In genomic region chr17:81906481-81907012, GRCm38 (mm10) we compare ENCODE assay signal across 28 mouse cellular contexts.
"Had no signal": no experiment of that assay in that cellular context is flagged by ENCODE, and none has a peak within 500 bp of the region (broad histone marks: within the 10 kb centered on the region; RNA-seq: fewer than 3 reads in every experiment).

No protein-coding gene starts in this region.

- H3K9ac ChIP-seq: embryonic facial prominence, embryonic 12.5 days; embryonic facial prominence, embryonic 13.5 days; embryonic facial prominence, embryonic 15.5 days; forebrain, embryonic 12.5 days; forebrain, embryonic 13.5 days; forebrain, embryonic 15.5 days; forebrain, postnatal 0 days had no signal

- H3K27me3 ChIP-seq: embryonic facial prominence, embryonic 12.5 days; embryonic facial prominence, embryonic 13.5 days; embryonic facial prominence, embryonic 15.5 days; forebrain, embryonic 12.5 days; forebrain, embryonic 13.5 days; forebrain, embryonic 15.5 days had no signal

- H3K4me3 ChIP-seq: embryonic facial prominence, embryonic 12.5 days; embryonic facial prominence, embryonic 13.5 days; embryonic facial prominence, embryonic 15.5 days; erythroblast, embryonic 14.5 days; forebrain, embryonic 10.5 days; forebrain, embryonic 12.5 days; forebrain, embryonic 13.5 days; forebrain, embryonic 15.5 days; gastrocnemius, adult 2 months; heart, adult 2 months had no signal

- DNase-seq: cerebellum, adult 2 months; cerebellum, adult 8-10 months; cerebellum, adult 9-10 months; cerebellum, adult 9-11 months; cerebellum, postnatal 10 days; cerebellum, postnatal 14 days; cerebellum, postnatal 25 days; cerebellum, postnatal 36 days; embryo, embryonic 11 days; forebrain, postnatal 0 days; gastrocnemius, adult 2 months; gastrocnemius, postnatal 10 days; gastrocnemius, postnatal 14 days; gastrocnemius, postnatal 25 days; gastrocnemius, postnatal 36 days; heart, adult 11 months; heart, adult 18-20 months; heart, adult 2 months had no signal

- H3K4me2 ChIP-seq: embryonic facial prominence, embryonic 12.5 days; embryonic facial prominence, embryonic 13.5 days; embryonic facial prominence, embryonic 15.5 days; forebrain, embryonic 12.5 days; forebrain, embryonic 13.5 days; forebrain, embryonic 15.5 days had no signal

- H3K36me3 ChIP-seq: embryonic facial prominence, embryonic 12.5 days; embryonic facial prominence, embryonic 13.5 days; embryonic facial prominence, embryonic 15.5 days; forebrain, embryonic 10.5 days; forebrain, embryonic 12.5 days; forebrain, embryonic 15.5 days had no signal

- H3K27ac ChIP-seq: embryonic facial prominence, embryonic 12.5 days; embryonic facial prominence, embryonic 13.5 days; embryonic facial prominence, embryonic 15.5 days; forebrain, embryonic 10.5 days; forebrain, embryonic 12.5 days; forebrain, embryonic 13.5 days; forebrain, embryonic 15.5 days; gastrocnemius, adult 2 months; heart, adult 2 months had no signal

- ATAC-seq: forebrain, embryonic 13.5 days; forebrain, embryonic 14.5 days; forebrain, embryonic 15.5 days; forebrain, embryonic 16.5 days; forebrain, postnatal 0 days had no signal

- H3K9me3 ChIP-seq: embryonic facial prominence, embryonic 12.5 days; embryonic facial prominence, embryonic 13.5 days; embryonic facial prominence, embryonic 15.5 days; forebrain, embryonic 10.5 days; forebrain, embryonic 12.5 days; forebrain, embryonic 13.5 days; forebrain, embryonic 15.5 days had no signal

- H3K4me1 ChIP-seq: embryonic facial prominence, embryonic 12.5 days; embryonic facial prominence, embryonic 13.5 days; embryonic facial prominence, embryonic 15.5 days; forebrain, embryonic 10.5 days; forebrain, embryonic 12.5 days; forebrain, embryonic 13.5 days; forebrain, embryonic 15.5 days had no signal
